Mouse (Mus musculus) liver, postnatal 0 days (tissue): ENCODE measurements around the gene Mark2.

ENCODE experiments used
- CTCF ChIP-seq: sonication (generic); IDR thresholded peaks from 2 replicates; pipeline ENCODE4 v1.5.1; 2016; ENCODE audit warnings: antibody characterized with exemption, low read depth
- EP300 ChIP-seq: IDR thresholded peaks from 2 replicates; pipeline ENCODE4 v1.6.1; 2016; ENCODE audit warnings: antibody characterized with exemption, low read depth, mild to moderate bottlenecking

- TF ChIP-seq EP300, result no peak
- TF ChIP-seq CTCF, result no peak
Measured at GRCm38 (mm10) chr19:7274326-7274990, 67.2 kb downstream of the Mark2 start.
